Mouse (Mus musculus) hindbrain, postnatal 0 days (tissue): ENCODE results near the gene Shb. TPM values are rescaled to one million over a fixed set of nuclear protein-coding genes. Genes with fewer than 3 reads are reported as not detected.

Experiments used
- ATAC-seq: fragments of 200-750 bp; cut with Nextera tagmentation; 2 replicates; pipeline ENCODE4 v1.8.0; 2017; ENCODE audit warnings: mild to moderate bottlenecking, moderate TSS enrichment, moderate library complexity
- DNase-seq: peaks from one replicate; pipeline ENCODE4 v3.0.0-alpha.2; 2015; ENCODE audit warnings: low spot score
- H3K27ac ChIP-seq: fragments of 300-500 bp; sonication (generic); 2 replicates; pipeline ENCODE4 v1.5.1; 2014; ENCODE audit warnings: mild to moderate bottlenecking
- H3K27me3 ChIP-seq: fragments of 300-500 bp; sonication (generic); 2 replicates; pipeline ENCODE4 v1.6.1; 2014; ENCODE audit warnings: low read length, mixed read lengths; ENCODE audit not compliant: insufficient read depth
- H3K36me3 ChIP-seq: fragments of 300-500 bp; sonication (generic); 2 replicates; pipeline ENCODE4 v1.6.1; 2014; ENCODE audit warnings: low read length, mixed read lengths; ENCODE audit not compliant: insufficient read depth
- H3K4me1 ChIP-seq: fragments of 300-500 bp; sonication (generic); 2 replicates; pipeline ENCODE4 v1.6.1; 2014; ENCODE audit warnings: antibody characterized with exemption, low read length, mixed read lengths; ENCODE audit not compliant: insufficient read depth
- H3K4me2 ChIP-seq: fragments of 300-500 bp; sonication (generic); 2 replicates; pipeline ENCODE4 v1.6.1; 2014; ENCODE audit warnings: low read depth, mild to moderate bottlenecking, low read length, moderate library complexity, mixed read lengths
- H3K4me3 ChIP-seq: fragments of 300-500 bp; sonication (generic); 2 replicates; pipeline ENCODE4 v1.5.1; 2014; ENCODE audit warnings: low read length
- H3K9ac ChIP-seq: fragments of 300-500 bp; sonication (generic); replicated peaks from 2 replicates; pipeline ENCODE4 v1.6.1; 2014; ENCODE audit warnings: mild to moderate bottlenecking, low read length, moderate library complexity, mixed read lengths
- H3K9me3 ChIP-seq: fragments of 300-500 bp; sonication (generic); 2 replicates; pipeline ENCODE4 v1.6.1; 2016; ENCODE audit warnings: low read length, mixed read lengths
- CTCF ChIP-seq: IDR thresholded peaks from 2 replicates; pipeline ENCODE4 v1.5.1; 2016; ENCODE audit warnings: antibody characterized with exemption, control low read depth, low read depth
- WGBS: fragments of 180-500 bp; shearing (Covaris S2); extraction: QIAGEN DNeasy Blood & Tissue Kit; methylation state at CpG from one replicate; pipeline ENCODE4 v1.1.7; 2014; 5-methylcytosine and 5-hydroxymethylcytosine counted together
- polyA plus RNA-seq: library from polyadenylated mRNA; unstranded; fragments of >200 nt; fragmentation: Nextera tagmentation; extraction: Ambion mirVana; gene quantifications from 2 replicates; pipeline ENCODE4 v1.2.1, GENCODE M21; 2015
- total RNA-seq: library from RNA; depleted of rRNA; stranded (reverse); fragments of >200 nt; gene quantifications from 2 replicates; pipeline ENCODE4 v1.2.3, GENCODE M21; 2014; rRNA removed

The Shb gene
- 29.0 and 33.6 TPM in 2 replicates for total RNA-seq
- polyA plus RNA-seq = 5.5 and 6.1 TPM in 2 replicates

DNA sequence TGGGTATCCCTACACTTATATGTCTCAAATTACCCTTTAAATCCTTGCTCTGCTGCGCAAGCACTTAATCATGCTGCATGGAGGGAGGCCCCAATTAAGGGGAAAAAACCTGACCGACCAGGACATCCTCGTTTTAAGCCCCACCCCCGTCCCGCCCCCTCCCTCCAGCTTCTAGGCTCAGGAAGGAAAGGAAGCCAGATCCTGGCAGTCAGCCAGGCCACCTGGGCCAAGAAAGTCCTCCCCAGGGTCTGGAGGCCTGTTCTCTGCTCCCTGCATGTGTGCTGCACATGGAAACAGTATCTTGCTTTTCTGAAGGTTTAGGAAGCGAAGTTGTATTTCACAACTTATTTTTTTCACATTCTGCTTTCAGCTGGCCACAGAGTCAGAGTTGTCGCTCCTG, at the start of gene Shb:
Shb (minus strand) TSS at position 96 of the 400 bp plus-strand sequence.
- peak within 1 kb of the TSS; percentile 83 for H3K4me2 ChIP-seq
- no peak within 1 kb of the TSS for H3K27ac ChIP-seq
- H3K4me3 ChIP-seq = peak within 1 kb of the TSS; percentile 77
- peak within 1 kb of the TSS; percentile 72; the same call in 1 of the 2 replicates for H3K9ac ChIP-seq
- no peaks in the 10 kb centered on the region for H3K9me3 ChIP-seq
- 13% methylated on average over 7 of the region's 7 CpGs for WGBS
- TF ChIP-seq CTCF = no peak
- H3K36me3 ChIP-seq = no peaks in the 10 kb centered on the region
- no peaks in the 10 kb centered on the region for H3K27me3 ChIP-seq
- DNase-seq (peak; percentile 71), ATAC-seq (no peak)
- peaks cover 10% of the 10 kb centered on the region; the same call in 1 of the 2 replicates for H3K4me1 ChIP-seq

DNA sequence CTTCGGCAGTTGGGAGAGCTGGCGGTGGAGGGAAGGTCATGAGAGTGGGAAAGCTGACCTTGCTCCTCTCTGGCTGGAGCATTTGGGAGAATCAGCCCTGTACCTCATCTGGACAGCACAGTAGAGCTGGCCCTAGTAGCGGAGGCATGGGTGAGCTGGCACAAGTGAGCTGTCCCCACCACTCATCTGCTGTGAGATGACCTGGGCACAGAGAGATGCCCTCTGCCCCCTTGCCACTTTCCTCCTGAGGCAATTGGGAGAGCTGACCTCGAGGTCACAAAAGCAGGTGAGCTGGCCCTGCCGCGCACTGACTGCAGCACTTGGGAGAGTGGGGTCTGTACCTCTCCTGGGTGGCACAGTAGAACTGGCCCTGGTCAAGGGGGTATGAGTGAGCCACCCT, 48.8 kb upstream of the Shb start:
- no peak overlapping the region for H3K4me2 ChIP-seq
- TF ChIP-seq CTCF = no peak
- H3K9me3 ChIP-seq = no peaks in the 10 kb centered on the region
- ATAC-seq (no peak), DNase-seq (no peak)
- H3K9ac ChIP-seq = no peak overlapping the region
- H3K4me3 ChIP-seq = no peak overlapping the region
- H3K27me3 ChIP-seq = no peaks in the 10 kb centered on the region
- no peaks in the 10 kb centered on the region for H3K4me1 ChIP-seq
- H3K27ac ChIP-seq = no peak overlapping the region
- WGBS = 92% methylated on average over 6 of the region's 6 CpGs
- H3K36me3 ChIP-seq = no peaks in the 10 kb centered on the region

DNA sequence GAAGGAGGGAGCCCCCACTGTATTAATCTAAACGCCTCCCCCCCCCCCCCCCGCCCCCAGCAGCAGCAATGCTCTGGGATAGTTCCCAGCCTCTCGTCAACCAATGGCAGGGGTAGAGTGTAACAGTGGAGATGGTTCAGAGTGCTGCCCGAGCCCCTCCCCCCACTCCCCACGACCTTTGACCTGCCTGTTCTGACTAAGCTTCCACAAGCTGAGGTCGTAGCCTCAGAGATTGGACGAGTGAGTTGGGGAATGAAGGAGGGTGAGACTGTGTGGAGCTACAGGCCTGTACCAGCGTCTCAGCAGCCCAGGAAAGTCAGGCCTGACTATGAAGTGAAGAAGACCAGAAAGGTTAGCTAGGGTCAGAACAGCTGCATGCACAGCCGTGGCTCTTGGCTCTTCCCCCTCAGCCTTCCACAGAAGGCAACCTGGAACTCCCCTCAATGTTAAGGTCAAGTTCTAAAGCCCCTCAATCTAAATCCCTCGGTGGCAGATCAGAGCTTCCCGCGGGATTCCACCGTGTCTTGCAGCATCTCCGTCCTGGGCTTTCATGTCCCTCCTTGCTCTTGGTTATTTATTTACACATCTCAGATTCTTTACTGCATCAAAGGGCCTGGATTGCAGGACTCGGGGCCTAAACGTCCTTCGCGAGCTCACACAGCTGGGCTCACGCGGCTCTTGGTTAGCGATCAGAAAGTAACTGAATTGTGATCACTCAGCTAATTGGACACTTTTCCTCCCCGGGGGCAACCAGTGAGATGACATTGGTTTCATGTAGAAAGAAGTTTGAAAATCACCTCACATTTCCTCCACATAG, 46.5 kb upstream of the Shb start:
- no peak overlapping the region for H3K9ac ChIP-seq
- WGBS = 32% methylated on average over 20 of the region's 22 CpGs
- DNase-seq (no peak), ATAC-seq (peak; percentile 29; the same call in 1 of the 2 replicates)
- no peak overlapping the region for H3K4me3 ChIP-seq
- no peak overlapping the region for H3K27ac ChIP-seq
- no peaks in the 10 kb centered on the region for H3K36me3 ChIP-seq
- no peaks in the 10 kb centered on the region for H3K27me3 ChIP-seq
- H3K4me2 ChIP-seq = no peak overlapping the region
- no peak for TF ChIP-seq CTCF
- no peaks in the 10 kb centered on the region for H3K9me3 ChIP-seq
- no peaks in the 10 kb centered on the region for H3K4me1 ChIP-seq

DNA sequence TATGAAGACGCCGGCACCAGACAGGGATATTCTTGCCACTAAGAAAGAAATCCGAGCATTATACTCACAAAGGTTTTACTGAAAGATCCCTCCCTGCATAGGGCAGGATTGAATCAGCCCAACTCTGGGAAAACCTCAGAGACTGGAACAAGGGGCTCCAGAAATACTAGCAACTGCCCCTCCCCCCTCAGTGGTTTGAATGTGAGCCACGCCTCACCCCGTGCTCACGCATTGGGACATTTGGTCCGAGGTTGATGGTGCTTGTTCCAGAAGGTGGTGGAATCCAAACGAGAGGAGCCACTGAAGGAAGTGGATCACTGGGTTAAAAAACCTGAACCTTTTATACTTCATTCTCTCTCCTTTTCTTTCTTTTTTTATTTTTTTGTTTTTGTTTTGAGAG, 45.4 kb upstream of the Shb start:
- no peak for ATAC-seq

DNA sequence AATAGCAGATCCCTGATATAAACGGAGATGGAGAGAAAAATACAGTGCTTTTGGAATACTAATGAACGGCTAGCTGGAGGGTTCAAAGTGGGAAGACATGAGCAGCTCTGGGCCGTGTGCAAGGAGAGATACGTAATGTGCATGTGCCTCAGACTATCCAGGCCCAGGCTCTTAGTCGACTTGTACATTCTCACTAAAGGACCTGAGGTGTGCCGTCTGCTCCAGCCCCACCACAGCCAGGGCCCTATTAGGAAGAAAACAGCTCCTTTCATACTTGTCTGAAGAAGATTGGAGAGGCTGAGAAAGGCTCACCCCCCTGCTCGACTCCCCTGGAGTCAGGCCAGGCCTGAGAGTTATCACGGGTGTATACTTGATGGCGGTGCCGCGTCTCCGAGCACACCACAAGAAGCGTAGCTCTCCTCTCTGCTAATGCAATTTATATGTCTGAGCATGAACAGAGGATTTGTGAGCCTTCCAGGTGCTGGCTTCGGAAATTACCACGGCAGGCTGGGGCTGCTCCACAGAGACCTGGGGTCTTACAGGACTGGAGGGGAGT, 42.4 kb upstream of the Shb start:
- WGBS = 64% methylated on average over 15 of the region's 15 CpGs
- Histone ChIP-seq H3K4me1 (no peaks in the 10 kb centered on the region), H3K9me3 (no peaks in the 10 kb centered on the region), H3K27ac (no peak overlapping the region), H3K9ac (no peak overlapping the region), H3K4me2 (no peak overlapping the region), H3K36me3 (no peaks in the 10 kb centered on the region), H3K27me3 (no peaks in the 10 kb centered on the region), H3K4me3 (no peak overlapping the region)
- DNase-seq (no peak), ATAC-seq (no peak)
- TF ChIP-seq CTCF = no peak

More for the DNA sequence above, 45.4 kb upstream of the Shb start:
- WGBS = 48% methylated on average over 8 of the region's 8 CpGs
- Histone ChIP-seq H3K4me2 (no peak overlapping the region), H3K27ac (no peak overlapping the region), H3K36me3 (no peaks in the 10 kb centered on the region), H3K4me3 (no peak overlapping the region), H3K4me1 (no peaks in the 10 kb centered on the region), H3K27me3 (no peaks in the 10 kb centered on the region), H3K9ac (no peak overlapping the region), H3K9me3 (no peaks in the 10 kb centered on the region)
- no peak for DNase-seq
- TF ChIP-seq CTCF = no peak

DNA sequence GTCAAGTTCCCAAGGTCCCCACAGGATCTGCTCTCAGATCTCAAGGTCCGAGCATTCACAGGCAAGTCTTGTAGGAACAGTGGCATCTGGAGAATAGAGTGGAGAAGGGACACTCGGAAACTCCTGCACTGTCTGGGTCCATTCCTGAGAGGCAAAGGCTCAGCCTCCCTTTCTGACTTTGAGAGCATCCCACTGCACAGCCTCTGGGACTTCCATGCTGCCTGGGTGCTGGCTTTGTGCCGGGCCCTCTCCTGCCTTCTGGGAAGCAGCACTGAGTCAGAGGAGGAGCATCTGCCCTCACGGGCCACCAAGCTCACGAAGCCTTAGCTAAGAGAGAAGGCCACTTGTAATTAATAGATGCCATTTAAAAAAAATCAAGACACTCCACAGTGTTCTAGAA, 37.3 kb upstream of the Shb start:
- Histone ChIP-seq H3K4me2 (no peak overlapping the region), H3K27me3 (no peaks in the 10 kb centered on the region), H3K9me3 (no peaks in the 10 kb centered on the region), H3K36me3 (no peaks in the 10 kb centered on the region), H3K9ac (no peak overlapping the region), H3K4me1 (no peaks in the 10 kb centered on the region), H3K27ac (no peak overlapping the region), H3K4me3 (no peak overlapping the region)
- no peak for TF ChIP-seq CTCF
- ATAC-seq = no peak
- DNase-seq = no peak
- WGBS = 76% methylated on average over 5 of the region's 5 CpGs

GRCm38 (mm10) chr4:45558211-45558610, 25.9 kb upstream of the Shb start:
- WGBS = 74% methylated on average over 5 of the region's 5 CpGs
- Histone ChIP-seq H3K9me3 (no peaks in the 10 kb centered on the region), H3K4me2 (no peak overlapping the region), H3K4me1 (no peaks in the 10 kb centered on the region), H3K27ac (no peak overlapping the region), H3K36me3 (no peaks in the 10 kb centered on the region), H3K4me3 (no peak overlapping the region), H3K27me3 (no peaks in the 10 kb centered on the region), H3K9ac (no peak overlapping the region)
- TF ChIP-seq CTCF = no peak
- no peak for DNase-seq
- no peak for ATAC-seq
